Mouse (Mus musculus): Measurements from ENCODE around the gene Fth1. TPM values are rescaled to one million over a fixed set of nuclear protein-coding genes. Genes with fewer than 3 reads are reported as not detected.

Fth1 gene
- polyA plus RNA-seq, 1 experiment from 2014 or later = 1,859 TPM

DNA sequence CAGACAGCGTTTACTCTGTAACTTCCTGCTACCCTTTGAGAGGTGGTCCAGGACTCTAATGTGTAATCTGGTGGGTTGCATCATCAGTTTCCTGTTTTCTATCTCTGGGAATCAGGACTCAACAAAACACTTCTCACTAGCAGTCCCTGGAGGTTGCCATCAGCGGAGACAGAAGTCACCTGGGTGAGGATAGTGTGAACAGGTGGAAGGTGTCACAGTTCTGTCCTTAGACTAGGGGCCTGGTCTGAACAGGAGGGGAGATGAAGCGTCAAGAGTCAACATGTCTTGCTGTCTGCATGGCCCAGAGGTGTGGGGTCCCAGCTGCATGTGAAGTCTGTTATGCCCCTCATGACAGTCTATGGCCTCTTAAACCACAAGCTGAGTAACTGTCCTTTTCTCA, 27.5 kb upstream of the Fth1 start:
- Histone ChIP-seq H3K4me1 (ENCODE audit: control insufficient read depth in 2 of 2, insufficient read depth in 2 of 2, low read length in 2 of 2) (peaks cover 5 to 13% of the 10 kb centered on the region in 2 experiments), H3K9ac (ENCODE audit: low read length) (no peak overlapping the region), H3K4me3 (ENCODE audit: control insufficient read depth in 1 of 2, insufficient read depth in 1 of 2, low read depth in 1 of 2, low read length in 2 of 2) (no peak overlapping the region), H3K27ac (replicated peaks in 1 of 2; ENCODE audit: control insufficient read depth in 1 of 2, insufficient read depth in 1 of 2, low read depth in 2 of 2, low read length in 2 of 2) (no peak overlapping the region), H3K27me3 (ENCODE audit: control insufficient read depth, insufficient read depth, low read length) (no peaks in the 10 kb centered on the region), H3K4me2 (ENCODE audit: low read length) (no peak overlapping the region), H3K36me3 (ENCODE audit: control insufficient read depth, insufficient read depth, low read length) (no peaks in the 10 kb centered on the region), H3K9me3 (ENCODE audit: control insufficient read depth, low read length) (0 out of 2 replicates have a peak, but pooled peaks cover 4% of the 10 kb centered on the region)
- WGBS = 82% methylated on average over 3 of the region's 3 CpGs
- ATAC-seq (ENCODE audit: insufficient number of reproducible peaks, insufficient read depth, low FRiP score, low read depth) = no peak

DNA sequence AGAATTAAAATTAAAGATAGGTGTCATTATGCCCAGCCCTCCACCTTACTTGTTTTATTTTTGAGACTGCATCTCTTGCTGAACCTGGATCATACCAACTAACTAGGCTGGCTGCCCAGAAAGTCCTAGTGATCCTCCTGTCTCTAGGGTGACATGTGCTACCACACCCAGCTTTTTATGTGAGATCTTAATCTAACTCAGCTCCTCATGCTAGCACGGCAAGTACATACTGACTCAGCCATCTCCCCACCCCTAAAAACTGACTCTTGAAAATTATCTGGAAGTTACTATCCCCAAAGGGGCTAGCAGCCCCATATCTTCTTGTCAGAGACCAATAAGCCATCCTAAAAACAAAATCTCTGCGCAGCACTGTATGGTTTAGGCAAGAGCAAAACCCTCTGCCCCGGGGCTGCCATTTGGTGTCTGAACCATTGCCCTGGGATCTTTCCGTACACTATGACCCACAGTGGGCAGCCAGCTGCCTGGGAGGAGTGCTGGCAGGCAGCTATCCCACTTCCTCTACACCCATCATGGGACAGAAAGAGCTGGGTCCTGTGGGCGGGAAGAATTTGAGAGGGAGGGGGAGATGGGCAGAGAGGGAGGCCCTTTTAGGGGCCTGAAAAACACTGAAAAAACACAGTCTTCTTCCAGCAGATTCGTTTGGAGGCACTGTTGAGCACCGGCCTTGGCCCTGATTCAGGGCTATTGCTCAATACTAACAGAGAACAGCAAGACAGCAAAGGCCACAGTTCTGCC, 26.2 kb upstream of the Fth1 start:
- H3K4me3 ChIP-seq (ENCODE audit: control insufficient read depth in 1 of 2, insufficient read depth in 1 of 2, low read depth in 1 of 2, low read length in 2 of 2) = no peak overlapping the region
- 28% methylated on average over 7 of the region's 7 CpGs for WGBS
- ATAC-seq (ENCODE audit: insufficient number of reproducible peaks, insufficient read depth, low FRiP score, low read depth) = peak; percentile 81

DNA sequence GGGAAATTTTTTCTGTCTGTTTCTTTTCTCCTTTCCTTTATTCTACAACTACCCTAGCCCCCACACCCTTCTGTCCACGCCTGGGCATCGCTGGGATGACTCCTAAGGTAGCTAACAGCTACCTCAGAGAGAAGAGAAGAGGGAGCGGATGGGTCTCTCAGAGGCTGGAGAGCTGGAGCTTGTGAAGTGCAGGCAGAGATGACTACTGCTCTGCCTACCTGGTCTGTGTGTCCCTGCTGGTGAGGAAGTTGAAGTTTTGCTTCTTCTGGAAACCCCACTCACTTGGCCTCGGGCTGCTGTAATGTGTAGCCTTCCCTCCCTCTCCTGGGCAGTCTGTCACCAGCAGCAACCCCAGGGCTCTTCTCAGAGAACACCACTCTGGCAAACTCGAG, 25.6 kb upstream of the Fth1 start:
- peak overlapping the region; percentile 36 for H3K4me2 ChIP-seq (ENCODE audit: low read length)

More for the DNA sequence above, 26.2 kb upstream of the Fth1 start:
- H3K9me3 ChIP-seq (ENCODE audit: control insufficient read depth, low read length) = 0 out of 2 replicates have a peak, but pooled peaks cover 4% of the 10 kb centered on the region
- H3K36me3 ChIP-seq (ENCODE audit: control insufficient read depth, insufficient read depth, low read length) = no peaks in the 10 kb centered on the region
- H3K4me1 ChIP-seq (ENCODE audit: control insufficient read depth in 2 of 2, insufficient read depth in 2 of 2, low read length in 2 of 2) = peaks cover 5 to 13% of the 10 kb centered on the region in 2 experiments
- peak overlapping the region; percentile 36 for H3K4me2 ChIP-seq (ENCODE audit: low read length)
- H3K27me3 ChIP-seq (ENCODE audit: control insufficient read depth, insufficient read depth, low read length) = no peaks in the 10 kb centered on the region
- H3K27ac ChIP-seq (replicated peaks in 1 of 2; ENCODE audit: control insufficient read depth in 1 of 2, insufficient read depth in 1 of 2, low read depth in 2 of 2, low read length in 2 of 2) = peak overlapping the region; percentile 84 to 88
- H3K9ac ChIP-seq (ENCODE audit: low read length) = 0 out of 2 replicates have a peak overlapping the region, but pooled peaks have one; percentile 58

DNA sequence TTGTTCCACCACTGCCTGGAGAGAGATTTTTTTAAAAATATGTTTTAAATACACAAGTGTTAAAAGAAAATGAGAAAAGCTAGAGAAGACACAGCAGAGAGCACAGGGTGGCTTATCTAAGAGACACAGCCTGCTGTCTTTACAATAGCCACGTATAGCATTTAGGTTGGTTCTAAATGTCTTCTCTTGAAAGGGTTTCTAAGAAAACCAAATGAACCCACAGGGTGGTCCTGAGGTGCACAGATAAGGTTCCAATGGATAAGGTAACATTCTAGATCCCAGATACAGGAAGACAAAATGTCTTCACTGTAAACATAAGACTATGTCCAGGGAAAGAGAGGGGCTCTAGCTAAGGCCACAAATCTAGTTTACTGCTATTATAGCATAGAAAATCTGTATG, 25.0 kb upstream of the Fth1 start:
- H3K4me3 ChIP-seq (ENCODE audit: control insufficient read depth in 1 of 2, insufficient read depth in 1 of 2, low read depth in 1 of 2, low read length in 2 of 2) = no peak overlapping the region
- H3K27ac ChIP-seq (replicated peaks in 1 of 2; ENCODE audit: control insufficient read depth in 1 of 2, insufficient read depth in 1 of 2, low read depth in 2 of 2, low read length in 2 of 2) = peak overlapping the region in 1 of 2 experiments; percentile 84; a peak in 2 of 4 replicates
- no peaks in the 10 kb centered on the region for H3K9me3 ChIP-seq (ENCODE audit: control insufficient read depth, low read length)
- no peaks in the 10 kb centered on the region for H3K27me3 ChIP-seq (ENCODE audit: control insufficient read depth, insufficient read depth, low read length)
- H3K4me2 ChIP-seq (ENCODE audit: low read length) = no peak overlapping the region
- peaks cover 5 to 13% of the 10 kb centered on the region in 2 experiments for H3K4me1 ChIP-seq (ENCODE audit: control insufficient read depth in 2 of 2, insufficient read depth in 2 of 2, low read length in 2 of 2)
- no peak for ATAC-seq (ENCODE audit: insufficient number of reproducible peaks, insufficient read depth, low FRiP score, low read depth)
- 26% methylated on average over 1 of the region's 1 CpGs for WGBS
- H3K9ac ChIP-seq (ENCODE audit: low read length) = no peak overlapping the region
- no peaks in the 10 kb centered on the region for H3K36me3 ChIP-seq (ENCODE audit: control insufficient read depth, insufficient read depth, low read length)

More for the DNA sequence above, 25.6 kb upstream of the Fth1 start:
- H3K4me3 ChIP-seq (ENCODE audit: control insufficient read depth in 1 of 2, insufficient read depth in 1 of 2, low read depth in 1 of 2, low read length in 2 of 2) = no peak overlapping the region
- H3K36me3 ChIP-seq (ENCODE audit: control insufficient read depth, insufficient read depth, low read length) = no peaks in the 10 kb centered on the region
- WGBS = 31% methylated on average over 5 of the region's 5 CpGs
- H3K4me1 ChIP-seq (ENCODE audit: control insufficient read depth in 2 of 2, insufficient read depth in 2 of 2, low read length in 2 of 2) = peaks cover 5 to 13% of the 10 kb centered on the region in 2 experiments
- H3K9me3 ChIP-seq (ENCODE audit: control insufficient read depth, low read length) = 0 out of 2 replicates have a peak, but pooled peaks cover 1% of the 10 kb centered on the region
- H3K27ac ChIP-seq (replicated peaks in 1 of 2; ENCODE audit: control insufficient read depth in 1 of 2, insufficient read depth in 1 of 2, low read depth in 2 of 2, low read length in 2 of 2) = peak overlapping the region; percentile 84 to 88
- no peaks in the 10 kb centered on the region for H3K27me3 ChIP-seq (ENCODE audit: control insufficient read depth, insufficient read depth, low read length)
- peak; percentile 49; the same call in 1 of the 2 replicates for ATAC-seq (ENCODE audit: insufficient number of reproducible peaks, insufficient read depth, low FRiP score, low read depth)
- peak overlapping the region; percentile 58; the same call in 1 of the 2 replicates for H3K9ac ChIP-seq (ENCODE audit: low read length)

DNA sequence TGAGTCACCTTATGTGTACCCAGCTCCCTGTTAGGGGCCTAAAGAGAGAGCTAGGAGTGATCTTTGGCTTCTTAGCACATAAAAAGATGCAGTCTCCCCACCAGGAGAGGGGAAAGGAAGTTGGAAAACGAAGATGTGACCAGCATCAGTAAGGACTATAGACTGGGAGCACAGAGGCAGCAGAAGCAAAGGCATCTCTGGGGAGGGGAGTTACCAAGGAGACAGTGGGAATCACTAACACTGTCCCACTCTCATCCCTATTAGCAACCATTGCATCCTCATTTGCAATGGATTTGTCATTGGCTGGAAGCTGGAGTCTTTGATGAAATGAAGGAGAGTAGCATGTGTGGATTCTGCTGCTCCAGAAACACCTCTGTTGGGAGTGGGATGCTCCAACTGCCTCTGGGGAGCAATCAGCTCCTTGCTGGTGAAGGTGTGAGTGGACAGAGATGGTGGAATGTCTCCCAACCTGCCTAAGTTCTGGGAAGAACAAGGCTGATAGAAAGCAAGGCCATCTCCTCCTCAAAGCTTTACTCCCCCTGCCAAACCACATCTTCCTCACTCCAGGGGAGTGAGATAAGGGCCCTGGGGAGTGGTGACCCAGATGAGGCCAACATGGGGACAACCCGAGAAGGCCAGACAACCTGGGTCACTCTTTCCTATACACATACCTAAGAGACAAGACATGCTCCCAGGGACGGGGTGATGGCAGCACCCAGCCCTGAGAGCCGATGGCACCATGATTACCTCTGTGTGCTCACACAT, 23.6 kb upstream of the Fth1 start:
- 66% methylated on average over 4 of the region's 4 CpGs for WGBS
- Histone ChIP-seq H3K4me1 (ENCODE audit: control insufficient read depth in 2 of 2, insufficient read depth in 2 of 2, low read length in 2 of 2) (peaks cover 5 to 13% of the 10 kb centered on the region in 2 experiments), H3K9ac (ENCODE audit: low read length) (no peak overlapping the region), H3K4me2 (ENCODE audit: low read length) (no peak overlapping the region), H3K27me3 (ENCODE audit: control insufficient read depth, insufficient read depth, low read length) (no peaks in the 10 kb centered on the region), H3K9me3 (ENCODE audit: control insufficient read depth, low read length) (no peaks in the 10 kb centered on the region), H3K36me3 (ENCODE audit: control insufficient read depth, insufficient read depth, low read length) (no peaks in the 10 kb centered on the region), H3K27ac (replicated peaks in 1 of 2; ENCODE audit: control insufficient read depth in 1 of 2, insufficient read depth in 1 of 2, low read depth in 2 of 2, low read length in 2 of 2) (no peak overlapping the region), H3K4me3 (ENCODE audit: control insufficient read depth in 1 of 2, insufficient read depth in 1 of 2, low read depth in 1 of 2, low read length in 2 of 2) (no peak overlapping the region)
- no peak for ATAC-seq (ENCODE audit: insufficient number of reproducible peaks, insufficient read depth, low FRiP score, low read depth)

DNA sequence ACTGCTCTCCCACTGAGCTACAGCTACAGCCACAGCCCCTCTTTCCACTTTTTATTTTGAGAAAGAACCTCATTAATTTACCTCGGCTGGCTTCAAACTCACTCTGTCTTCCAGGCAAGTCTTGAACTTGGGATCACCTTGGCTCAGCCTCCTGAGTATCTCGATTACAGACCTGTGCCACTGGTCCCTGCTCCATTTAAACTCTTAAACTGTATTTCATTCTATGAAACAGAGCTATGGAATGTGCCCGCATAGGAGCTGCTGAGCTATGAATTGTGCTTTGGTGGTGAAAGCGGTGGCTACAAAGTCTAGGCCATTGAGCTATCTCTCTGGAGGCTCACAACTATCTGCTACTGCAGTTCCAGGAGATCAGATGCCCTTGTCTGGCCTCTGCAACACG, 22.4 kb upstream of the Fth1 start:
- Histone ChIP-seq H3K9me3 (ENCODE audit: control insufficient read depth, low read length) (no peaks in the 10 kb centered on the region), H3K36me3 (ENCODE audit: control insufficient read depth, insufficient read depth, low read length) (no peaks in the 10 kb centered on the region), H3K4me3 (ENCODE audit: control insufficient read depth in 1 of 2, insufficient read depth in 1 of 2, low read depth in 1 of 2, low read length in 2 of 2) (no peak overlapping the region), H3K4me1 (ENCODE audit: control insufficient read depth in 2 of 2, insufficient read depth in 2 of 2, low read length in 2 of 2) (peaks cover 5 to 13% of the 10 kb centered on the region in 2 experiments), H3K4me2 (ENCODE audit: low read length) (no peak overlapping the region), H3K27me3 (ENCODE audit: control insufficient read depth, insufficient read depth, low read length) (no peaks in the 10 kb centered on the region), H3K9ac (ENCODE audit: low read length) (no peak overlapping the region), H3K27ac (replicated peaks in 1 of 2; ENCODE audit: control insufficient read depth in 1 of 2, insufficient read depth in 1 of 2, low read depth in 2 of 2, low read length in 2 of 2) (no peak overlapping the region)
- no peak for ATAC-seq (ENCODE audit: insufficient number of reproducible peaks, insufficient read depth, low FRiP score, low read depth)
- 85% methylated on average over 5 of the region's 5 CpGs for WGBS

DNA sequence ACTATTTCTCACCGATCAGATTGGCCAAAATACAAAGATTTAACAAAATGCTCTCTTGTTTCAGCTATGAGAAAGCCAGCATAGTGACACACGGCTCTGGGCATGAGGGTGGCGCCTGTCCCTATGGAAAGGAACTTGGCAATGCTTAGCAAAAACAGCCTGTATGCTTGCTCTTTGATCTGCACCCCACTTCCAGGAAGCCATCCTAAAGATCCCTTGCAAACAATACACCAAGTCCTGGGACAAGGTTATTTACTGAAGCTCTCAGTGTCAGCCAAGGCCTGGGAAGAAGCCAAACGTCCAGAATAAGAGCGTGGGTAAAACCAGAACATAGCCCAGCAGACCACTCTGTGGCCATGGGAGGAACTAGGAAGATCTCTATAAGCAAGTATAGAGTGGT, 19.6 kb upstream of the Fth1 start:
- H3K27me3 ChIP-seq (ENCODE audit: control insufficient read depth, insufficient read depth, low read length) = no peaks in the 10 kb centered on the region
- H3K36me3 ChIP-seq (ENCODE audit: control insufficient read depth, insufficient read depth, low read length) = no peaks in the 10 kb centered on the region
- H3K27ac ChIP-seq (replicated peaks in 1 of 2; ENCODE audit: control insufficient read depth in 1 of 2, insufficient read depth in 1 of 2, low read depth in 2 of 2, low read length in 2 of 2) = no peak overlapping the region
- no peak overlapping the region for H3K4me3 ChIP-seq (ENCODE audit: control insufficient read depth in 1 of 2, insufficient read depth in 1 of 2, low read depth in 1 of 2, low read length in 2 of 2)
- 76% methylated on average over 5 of the region's 5 CpGs for WGBS
- no peak overlapping the region for H3K9ac ChIP-seq (ENCODE audit: low read length)
- no peak overlapping the region for H3K4me2 ChIP-seq (ENCODE audit: low read length)
- H3K9me3 ChIP-seq (ENCODE audit: control insufficient read depth, low read length) = no peaks in the 10 kb centered on the region
- no peak for ATAC-seq (ENCODE audit: insufficient number of reproducible peaks, insufficient read depth, low FRiP score, low read depth)
- H3K4me1 ChIP-seq (ENCODE audit: control insufficient read depth in 2 of 2, insufficient read depth in 2 of 2, low read length in 2 of 2) = peaks cover 2 to 9% of the 10 kb centered on the region in 2 experiments; a peak in 3 of 4 replicates

Measured in heart, embryonic 14.5 days (tissue).